Mouse (Mus musculus) frontal cortex, adult 2 months (tissue): ENCODE results near the gene Gc. TPM values are rescaled to one million over a fixed set of nuclear protein-coding genes. Genes with fewer than 3 reads are reported as not detected.

ENCODE experiments used
- DNase-seq, 2 experiments: peaks; one replicate each; pipeline ENCODE4 v3.0.0; 2022; ENCODE audit warnings: low spot score in 1 of 2; ENCODE audit errors: extremely low spot score in 1 of 2
- polyA plus RNA-seq: library from polyadenylated mRNA; depleted of rRNA; stranded (reverse); fragments of >200 nt; gene quantifications from 2 replicates; pipeline ENCODE4 v1.2.3, GENCODE M21; 2012; rRNA removed

Gene Gc
- polyA plus RNA-seq, 1 experiment, result 0.12 TPM

- DNase-seq, result no peak
Measured at GRCm38 (mm10) chr5:89368045-89368743, 89.5 kb downstream of the Gc start.

Other genes starting within 250 kb of the Gc start
- 1.4 and 2.0 TPM in 2 replicates for gene Npffr2, start 69.5 kb upstream of the Gc start, polyA plus RNA-seq